Mouse (Mus musculus) splenic B cell, adult 2 months (primary cell): ENCODE results near the gene Henmt1.

ENCODE experiments used
- DNase-seq: peaks from one replicate; pipeline ENCODE4 v3.0.0-alpha.2; 2011; ENCODE audit warnings: low read depth, low spot score
- H3K27me3 ChIP-seq: 2 replicates; pipeline ENCODE4 v1.6.1; 2012; ENCODE audit warnings: mild to moderate bottlenecking, low read length, moderate library complexity, mixed read lengths; ENCODE audit not compliant: control insufficient read depth, poor library complexity, insufficient read depth, severe bottlenecking
- H3K36me3 ChIP-seq: 2 replicates; pipeline ENCODE4 v1.6.1; 2012; ENCODE audit warnings: mild to moderate bottlenecking, low read length, moderate library complexity, mixed read lengths; ENCODE audit not compliant: control insufficient read depth, poor library complexity, insufficient read depth, severe bottlenecking

Gene Henmt1

GRCm38 (mm10) chr3:108964361-108965044 is 24.8 kb downstream of the Henmt1 start:
- Histone ChIP-seq H3K27me3 (no peaks in the 10 kb centered on the region), H3K36me3 (no peaks in the 10 kb centered on the region)
- DNase-seq: no peak

GRCm38 (mm10) chr3:108966051-108966450 is 26.4 kb downstream of the Henmt1 start:
- no peaks in the 10 kb centered on the region for H3K27me3 ChIP-seq
- no peaks in the 10 kb centered on the region for H3K36me3 ChIP-seq
- DNase-seq: no peak

- DNase-seq: no peak
- H3K27me3 ChIP-seq: no peaks in the 10 kb centered on the region
- H3K36me3 ChIP-seq: peaks cover 4% of the 10 kb centered on the region; the same call in 1 of the 2 replicates
Measured at GRCm38 (mm10) chr3:108973980-108974660, 34.4 kb downstream of the Henmt1 start.

DNA sequence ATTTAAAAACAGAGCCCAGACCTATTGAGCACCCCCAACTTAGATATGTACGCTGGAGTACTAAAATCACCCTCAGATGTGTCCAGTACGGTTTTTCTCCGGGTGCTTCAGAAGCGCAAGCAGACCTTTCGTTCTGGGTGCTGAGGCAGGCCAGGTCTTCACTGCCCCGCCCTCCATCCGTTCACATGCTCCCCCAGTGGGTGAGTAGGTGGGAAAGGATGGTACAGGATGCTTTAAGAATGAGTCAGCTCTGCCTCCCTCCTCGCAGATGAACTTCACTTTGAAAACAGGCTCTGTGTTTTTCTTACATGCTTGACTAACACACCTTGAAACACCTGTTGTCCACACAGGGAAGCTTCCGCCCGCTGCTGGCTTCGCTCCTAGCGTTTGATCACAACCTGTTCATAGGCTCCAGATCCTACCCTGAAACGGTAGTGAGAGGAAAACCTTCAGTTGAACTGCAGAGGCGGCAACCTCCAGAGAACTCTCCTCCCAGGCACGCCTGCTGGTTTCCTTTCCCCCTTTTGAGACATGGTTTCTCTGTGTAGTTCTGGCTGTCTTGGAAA is 35.3 kb downstream of the Henmt1 start:
- no peak for DNase-seq
- peaks cover 4% of the 10 kb centered on the region; the same call in 1 of the 2 replicates for H3K36me3 ChIP-seq
- H3K27me3 ChIP-seq: no peaks in the 10 kb centered on the region

DNA sequence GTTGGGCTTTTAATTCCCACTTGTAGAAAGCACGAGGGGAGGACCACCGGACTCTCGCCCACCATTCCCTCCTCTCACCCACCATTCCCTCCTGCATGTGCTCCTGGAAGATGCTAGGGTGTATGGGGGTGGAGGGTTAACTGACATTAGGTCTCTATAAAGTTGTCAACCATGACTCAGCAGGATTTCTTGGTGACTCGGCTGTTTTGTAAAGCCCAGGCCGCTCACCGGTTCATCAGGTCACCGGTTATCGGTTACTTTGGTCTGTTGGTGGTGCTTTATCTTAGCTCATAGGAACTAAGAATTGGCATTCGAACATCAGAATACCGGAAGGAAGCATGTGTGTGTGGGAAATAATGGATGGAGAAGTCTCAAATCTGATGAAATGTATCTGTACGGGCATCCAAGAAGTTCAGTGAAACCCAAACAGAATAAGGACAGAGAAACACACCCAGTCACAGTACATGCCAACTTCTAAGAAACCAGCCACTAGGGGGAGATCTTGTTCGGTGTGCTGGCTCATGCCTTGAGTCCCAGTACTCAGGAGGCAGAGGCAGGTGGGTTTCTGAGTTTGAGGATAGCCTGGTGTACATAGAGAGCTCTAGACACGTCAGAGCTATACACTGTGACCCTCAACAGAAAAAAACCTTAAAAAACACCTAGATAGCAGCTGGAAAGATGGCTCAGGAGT is 37.8 kb downstream of the Henmt1 start:
- Histone ChIP-seq H3K27me3 (no peaks in the 10 kb centered on the region), H3K36me3 (peaks cover 6% of the 10 kb centered on the region)
- peak; percentile 67 for DNase-seq

GRCm38 (mm10) chr3:108981946-108982345 is 42.3 kb downstream of the Henmt1 start:
- Histone ChIP-seq H3K27me3 (no peaks in the 10 kb centered on the region), H3K36me3 (peaks cover 5% of the 10 kb centered on the region)
- DNase-seq: no peak

DNA sequence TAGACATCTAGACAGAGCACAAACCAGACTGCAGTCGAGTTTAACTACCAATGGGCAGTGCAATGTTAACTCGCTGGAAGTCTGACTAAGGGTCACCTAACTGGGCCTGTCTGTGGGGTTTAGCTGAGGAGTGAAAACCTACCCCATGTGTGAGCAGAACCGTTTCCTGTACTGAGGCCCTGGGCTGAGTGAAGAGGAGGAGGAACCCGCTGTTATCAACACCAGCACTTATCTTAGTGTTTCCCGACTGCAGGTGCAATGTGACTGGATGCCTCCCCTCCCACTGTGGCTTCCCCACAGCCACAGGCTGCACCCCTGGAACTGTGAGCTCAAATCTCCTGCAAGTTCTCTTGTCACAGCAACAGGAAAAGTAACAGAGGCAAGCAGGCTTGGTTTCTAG is 44.3 kb downstream of the Henmt1 start:
- peaks cover 2% of the 10 kb centered on the region; the same call in 1 of the 2 replicates for H3K36me3 ChIP-seq
- no peak for DNase-seq
- no peaks in the 10 kb centered on the region for H3K27me3 ChIP-seq

DNA sequence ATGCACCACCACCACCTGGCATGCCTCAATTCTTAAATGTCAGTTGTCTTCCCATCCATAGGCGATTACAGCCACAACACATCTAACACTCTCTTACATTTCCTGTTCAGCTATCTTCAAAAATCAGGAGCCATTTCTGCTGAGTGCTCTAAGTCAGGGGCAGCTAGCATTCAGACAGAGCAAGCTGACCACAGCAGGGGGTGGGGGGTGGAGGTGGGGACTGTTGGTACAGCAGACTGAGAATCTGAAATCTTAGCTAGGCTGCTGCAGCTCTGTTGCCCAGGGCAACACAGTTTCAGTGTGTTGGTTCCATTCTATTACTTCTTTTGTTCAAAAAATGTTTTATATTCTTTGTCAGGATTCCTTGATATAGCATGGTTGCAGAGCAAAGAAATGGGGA is 46.9 kb downstream of the Henmt1 start:
- DNase-seq: no peak
- no peaks in the 10 kb centered on the region for H3K36me3 ChIP-seq
- H3K27me3 ChIP-seq: no peaks in the 10 kb centered on the region

- no peaks in the 10 kb centered on the region for H3K27me3 ChIP-seq
- no peak for DNase-seq
- H3K36me3 ChIP-seq: no peaks in the 10 kb centered on the region; the same call in 1 of the 2 replicates
Measured at GRCm38 (mm10) chr3:108987009-108987659, 47.5 kb downstream of the Henmt1 start.

DNA sequence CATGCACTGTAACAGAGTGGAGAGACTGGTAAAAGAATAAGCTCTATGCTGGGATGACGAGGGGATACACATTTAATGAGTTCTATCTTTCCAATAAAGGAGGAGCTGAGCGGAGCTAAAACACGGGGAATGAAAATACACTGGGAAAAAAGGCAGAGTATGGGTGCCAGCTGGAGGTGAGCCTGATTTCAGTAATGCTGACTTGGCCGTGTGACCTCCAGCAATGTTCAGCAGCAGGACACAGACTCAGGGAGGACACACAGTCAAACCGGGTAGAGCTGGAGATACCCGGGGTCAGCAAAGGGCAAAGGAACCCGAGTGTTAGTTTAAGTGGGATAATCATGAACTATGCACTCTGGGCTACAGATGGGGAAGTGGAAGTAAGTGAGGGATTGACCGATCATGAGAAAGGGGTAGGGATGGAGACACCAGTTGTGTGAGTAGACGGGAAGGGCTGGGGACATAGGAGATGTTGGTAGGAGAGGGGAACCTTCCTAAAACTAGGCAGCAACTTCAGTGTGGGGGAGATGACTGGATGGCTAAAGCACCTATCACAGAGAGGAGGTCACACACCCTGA is 50.4 kb downstream of the Henmt1 start:
- Histone ChIP-seq H3K36me3 (no peaks in the 10 kb centered on the region; the same call in 1 of the 2 replicates), H3K27me3 (no peaks in the 10 kb centered on the region)
- DNase-seq: no peak

- no peaks in the 10 kb centered on the region for H3K27me3 ChIP-seq
- no peak for DNase-seq
- no peaks in the 10 kb centered on the region; the same call in 1 of the 2 replicates for H3K36me3 ChIP-seq
Measured at GRCm38 (mm10) chr3:108994477-108994876, 54.8 kb downstream of the Henmt1 start.

GRCm38 (mm10) chr3:108995379-108995778 is 55.7 kb downstream of the Henmt1 start:
- Histone ChIP-seq H3K36me3 (no peaks in the 10 kb centered on the region; the same call in 1 of the 2 replicates), H3K27me3 (no peaks in the 10 kb centered on the region)
- DNase-seq: no peak

- Histone ChIP-seq H3K36me3 (peaks cover 4% of the 10 kb centered on the region), H3K27me3 (no peaks in the 10 kb centered on the region)
- DNase-seq: peak; percentile 25
Measured at GRCm38 (mm10) chr3:108997284-108997683, 57.6 kb downstream of the Henmt1 start.

DNA sequence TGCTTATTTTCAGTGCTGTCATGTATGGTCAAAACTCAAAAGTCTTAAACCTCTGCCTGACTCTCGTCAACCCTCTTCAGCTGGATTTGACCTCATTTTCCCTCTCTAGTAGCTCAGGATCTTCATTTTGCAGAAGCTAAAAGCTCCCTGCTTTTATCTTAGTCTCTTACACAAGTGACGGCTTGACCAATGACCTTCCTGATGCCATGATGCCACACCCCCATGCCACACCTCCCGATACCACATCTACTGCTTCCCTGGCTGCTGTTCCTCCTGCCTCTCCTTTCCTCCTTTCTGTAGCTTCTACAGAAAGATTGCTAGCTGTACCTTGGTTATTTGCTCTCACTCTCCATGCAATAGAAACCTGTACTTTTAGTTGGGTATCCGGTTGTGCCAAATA is 58.1 kb downstream of the Henmt1 start:
- DNase-seq: no peak
- Histone ChIP-seq H3K27me3 (no peaks in the 10 kb centered on the region), H3K36me3 (peaks cover 4% of the 10 kb centered on the region)
